Mouse (Mus musculus): ENCODE measurements at regions not wholly inside any gene's neighbourhood (a gene's known extent, or its start where the extent isn't known, plus 50 kb on each side); places are given as distances from the start of the nearest gene placed in this dataset.

GRCm38 (mm10) chr7:95992521-95992920 is 178.5 kb upstream of the Tenm4 start:
- TF ChIP-seq CTCF (IDR thresholded peaks at IDR 0.05 in 2 of 3, conservative IDR thresholded peaks at IDR 0.05 in 1 of 3; ENCODE audit: control insufficient read depth in 1 of 3, insufficient read depth in 1 of 3, low read depth in 2 of 3, low read length in 3 of 3, poor library complexity in 1 of 3, severe bottlenecking in 1 of 3) (no peak), BHLHE40 (IDR thresholded peaks at IDR 0.05; ENCODE audit: borderline replicate concordance, low read depth, low read length) (no peak), ZKSCAN1 (IDR thresholded peaks at IDR 0.05; ENCODE audit: low read depth, low read length) (no peak), EP300 (IDR thresholded peaks at IDR 0.05; ENCODE audit: low read depth in 1 of 2, low read length in 2 of 2) (no peak), POLR2A (IDR thresholded peaks at IDR 0.05; ENCODE audit: control insufficient read depth in 1 of 2, insufficient read depth in 1 of 2, low read depth in 1 of 2, low read length in 2 of 2, poor library complexity in 1 of 2) (no peak), RAD21 (IDR thresholded peaks at IDR 0.05; ENCODE audit: low read depth, low read length) (no peak), POLR2AphosphoS5 (IDR thresholded peaks at IDR 0.05; ENCODE audit: borderline replicate concordance, low read depth, low read length) (no peak), MYC (IDR thresholded peaks at IDR 0.05; ENCODE audit: low read depth, low read length) (no peak), NELFE (IDR thresholded peaks at IDR 0.05; ENCODE audit: low read depth, low read length) (no peak), MAX (IDR thresholded peaks at IDR 0.05; ENCODE audit: low read length) (no peak), MEF2A (IDR thresholded peaks at IDR 0.05; ENCODE audit: extremely low read depth, insufficient replicate concordance, low read depth, low read length, poor library complexity, severe bottlenecking) (no peak), MAZ (IDR thresholded peaks at IDR 0.05; ENCODE audit: low read depth, low read length) (no peak), ZNF384 (IDR thresholded peaks at IDR 0.05; ENCODE audit: low read depth, low read length) (no peak)
